Mouse (Mus musculus) heart, postnatal 10 days (tissue): ENCODE measurements at regions not wholly inside any gene's neighbourhood (a gene's known extent, or its start where the extent isn't known, plus 50 kb on each side); places are given as distances from the start of the nearest gene placed in this dataset.
A peak's percentile ranks its signal among the peaks of the same experiment; 100 is the strongest.

Experiments used
- DNase-seq, 2 experiments: peaks; one replicate each; pipeline ENCODE4 v3.0.0; 2021
- intact Hi-C: fragments of 180-260 bp; cut with DNase I; formaldehyde crosslinking; loops from one replicate; pipeline ENCODE4 v1.15.1; 2025

DNA sequence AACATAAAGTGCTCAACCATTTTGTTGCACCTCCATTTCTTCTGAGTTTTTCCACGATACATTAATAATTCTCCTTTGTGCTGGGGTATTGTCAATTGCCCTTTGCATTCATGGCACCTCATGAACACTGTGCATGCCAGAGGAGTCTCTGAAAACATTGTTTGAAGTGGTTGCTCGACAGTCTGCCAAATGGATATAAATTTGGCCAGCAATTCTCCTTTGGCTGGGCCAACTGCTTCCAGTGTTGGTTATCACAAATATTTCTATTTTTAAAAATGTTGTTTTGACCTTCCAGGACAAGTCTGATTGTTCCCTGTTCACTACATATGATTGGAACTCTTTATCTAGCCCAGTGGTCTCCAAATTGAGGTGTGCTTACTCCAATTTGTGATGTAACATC lies 184.1 kb upstream of the 9630041A04Rik start:
- intact Hi-C loops: no loop called here
- DNase-seq: peak; percentile 61 to 67

DNA sequence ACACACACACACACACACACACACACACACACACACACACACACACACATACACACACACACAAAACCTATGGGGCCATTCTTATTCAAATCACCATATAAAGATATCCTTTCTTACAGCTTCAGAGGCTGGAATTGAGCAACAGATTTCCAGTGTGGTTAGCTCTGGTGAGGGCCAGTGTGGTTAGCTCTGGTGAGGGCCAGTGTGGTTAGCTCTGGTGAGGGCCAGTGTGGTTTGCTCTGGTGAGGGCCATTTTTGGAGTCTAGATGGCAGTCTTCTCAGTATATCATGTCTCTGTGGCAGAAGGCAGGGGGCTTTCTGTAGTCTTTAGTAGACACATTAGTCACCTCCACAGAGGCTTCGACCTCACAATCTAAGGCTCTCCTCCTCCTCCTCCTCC lies 191.5 kb upstream of the 9630041A04Rik start:
- DNase-seq: no peak
- intact Hi-C loops: no loop called here

DNA sequence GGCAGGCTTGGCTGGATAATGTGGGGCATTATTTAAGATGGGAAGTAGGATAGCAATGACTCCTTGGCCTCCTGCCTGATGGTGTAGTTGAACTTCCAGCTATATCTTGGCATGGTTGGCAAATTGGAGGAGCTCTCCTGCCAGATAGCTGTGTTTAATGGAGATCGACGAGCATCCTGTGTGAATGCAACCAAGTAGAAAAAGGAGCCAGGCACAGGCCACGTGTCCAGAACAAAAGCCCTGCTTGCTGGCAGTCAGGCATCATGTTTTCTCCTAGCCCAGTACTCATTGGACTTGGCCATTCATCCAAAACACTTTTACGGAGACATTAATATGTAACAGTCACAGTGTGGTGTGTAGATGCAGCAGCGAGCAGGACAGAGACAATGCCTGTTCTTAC lies 211.8 kb upstream of the 9630041A04Rik start:
- DNase-seq: no peak
- intact Hi-C loops: no loop called here

DNA sequence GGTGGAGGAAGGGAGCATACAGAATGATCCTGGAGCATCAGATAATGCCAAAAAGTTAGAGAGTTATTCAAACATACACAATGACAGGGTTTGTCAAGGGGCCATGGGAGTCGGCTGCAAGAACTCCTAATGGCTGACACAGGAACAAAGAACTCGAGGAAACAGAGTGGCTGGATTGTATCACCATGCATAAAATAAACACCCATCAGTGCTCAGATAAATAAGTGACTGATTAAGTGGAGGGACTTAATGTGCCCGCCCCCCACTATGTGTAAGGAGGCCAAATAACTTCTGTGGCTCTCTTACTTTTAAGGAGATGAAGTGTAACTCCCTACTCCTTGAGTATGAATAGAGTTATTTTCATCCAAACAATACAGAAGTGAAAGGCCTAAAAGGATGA lies 220.1 kb upstream of the 9630041A04Rik start:
- intact Hi-C loops: no loop called here
- DNase-seq: no peak

DNA sequence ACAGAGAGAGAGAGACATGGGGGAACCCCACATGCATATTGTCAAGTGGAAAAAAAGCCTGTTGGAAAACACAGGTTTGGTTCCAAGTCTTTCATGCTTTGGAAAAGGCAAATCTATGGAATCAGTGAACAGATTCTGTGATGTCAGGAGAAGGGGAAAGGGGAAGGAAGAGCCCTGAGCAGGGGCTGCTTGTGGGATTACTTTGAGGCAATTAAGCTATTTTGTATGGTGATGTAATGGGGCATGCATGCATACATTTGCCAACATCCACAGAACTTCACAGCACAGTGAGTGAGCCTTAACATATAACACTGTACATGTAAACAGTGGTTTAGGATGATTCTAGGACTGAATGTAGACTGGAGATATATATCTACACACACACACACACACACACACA lies 221.0 kb upstream of the 9630041A04Rik start:
- intact Hi-C loops: no loop called here
- no peak for DNase-seq

DNA sequence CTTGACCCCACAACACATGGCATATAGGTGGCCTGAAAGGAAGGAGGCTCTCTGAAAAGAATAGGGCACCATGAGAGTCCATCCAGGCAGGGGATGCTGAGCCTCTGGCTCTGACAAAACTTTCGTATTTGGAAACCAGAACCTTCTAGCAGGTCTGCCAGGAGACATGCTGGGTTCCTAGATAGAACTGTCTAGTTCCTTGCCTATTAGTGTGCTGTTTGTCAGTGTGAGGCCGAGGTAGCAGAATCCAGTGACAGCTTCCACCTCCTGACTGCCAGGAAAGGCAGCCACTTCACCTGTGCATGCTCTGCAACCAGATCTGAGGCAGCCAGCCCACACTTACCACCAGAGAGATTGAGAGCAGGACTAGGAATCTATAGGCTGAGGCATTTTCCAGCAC lies 245.4 kb upstream of the 9630041A04Rik start:
- intact Hi-C loops: no loop called here
- DNase-seq: no peak

DNA sequence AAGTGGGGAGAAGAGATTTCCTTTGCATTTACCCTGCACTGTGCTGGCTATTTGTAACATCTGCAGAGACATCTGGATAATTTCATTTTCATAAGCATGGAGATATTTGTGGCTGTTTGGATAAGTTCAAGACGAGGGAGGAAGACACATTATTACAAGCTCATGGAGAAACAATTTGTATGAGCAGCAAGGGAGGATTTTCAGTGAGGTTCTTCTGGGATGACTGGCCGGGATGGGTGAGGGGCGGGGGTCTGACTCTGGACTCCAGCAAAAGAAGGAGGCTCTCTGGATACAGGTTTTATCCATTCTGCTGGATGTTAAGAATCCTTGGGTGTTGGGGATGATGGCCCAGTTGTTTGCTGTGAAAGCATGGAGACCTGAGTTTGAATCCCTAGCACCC lies 246.5 kb upstream of the 9630041A04Rik start:
- intact Hi-C loops: no loop called here
- DNase-seq: no peak

DNA sequence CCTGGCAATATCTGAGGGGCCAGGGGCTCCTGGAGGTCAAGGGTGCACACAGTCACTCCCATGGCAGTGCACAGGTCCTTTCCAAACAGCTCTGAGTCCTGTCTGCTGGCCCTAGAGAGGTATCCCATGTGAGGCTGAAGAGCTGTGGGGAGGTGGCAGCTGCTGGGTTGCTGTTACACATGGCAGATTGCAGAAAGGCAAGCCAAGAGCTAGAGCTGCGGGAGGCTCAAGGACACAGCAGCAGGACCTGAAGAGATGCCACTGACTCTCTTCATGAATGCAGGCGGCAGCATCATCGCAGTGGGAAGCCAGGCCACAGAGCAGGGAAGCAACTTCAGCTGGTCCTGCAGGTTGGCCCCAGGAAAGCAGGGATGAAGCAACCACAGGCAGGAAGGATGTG lies 247.7 kb upstream of the 9630041A04Rik start:
- intact Hi-C loops: no loop called here

DNA sequence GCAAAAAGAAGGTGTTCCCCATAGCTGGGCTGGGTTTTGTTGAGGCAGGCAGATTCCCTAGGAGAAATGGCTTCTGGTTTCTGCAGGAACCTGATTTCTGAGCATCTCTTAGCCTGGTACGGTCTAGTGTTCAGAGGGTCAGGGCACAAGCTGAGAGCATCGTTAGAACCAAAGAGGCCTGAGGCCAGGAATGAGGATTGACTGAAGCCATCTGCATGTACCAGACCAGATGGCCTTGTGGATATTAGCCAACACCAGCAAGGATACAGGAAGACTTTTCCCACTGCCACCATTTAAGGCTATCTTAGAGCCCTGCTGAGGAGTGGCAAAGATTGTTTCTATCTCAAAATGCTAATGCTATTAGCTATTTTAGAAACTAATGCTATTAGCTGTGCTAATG lies 248.2 kb upstream of the 9630041A04Rik start:
- intact Hi-C loops: no loop called here
- DNase-seq: peak; percentile 60 to 62

More for the DNA sequence above, 247.7 kb upstream of the 9630041A04Rik start:
- peak in 1 of 2 experiments; percentile 14 for DNase-seq

DNA sequence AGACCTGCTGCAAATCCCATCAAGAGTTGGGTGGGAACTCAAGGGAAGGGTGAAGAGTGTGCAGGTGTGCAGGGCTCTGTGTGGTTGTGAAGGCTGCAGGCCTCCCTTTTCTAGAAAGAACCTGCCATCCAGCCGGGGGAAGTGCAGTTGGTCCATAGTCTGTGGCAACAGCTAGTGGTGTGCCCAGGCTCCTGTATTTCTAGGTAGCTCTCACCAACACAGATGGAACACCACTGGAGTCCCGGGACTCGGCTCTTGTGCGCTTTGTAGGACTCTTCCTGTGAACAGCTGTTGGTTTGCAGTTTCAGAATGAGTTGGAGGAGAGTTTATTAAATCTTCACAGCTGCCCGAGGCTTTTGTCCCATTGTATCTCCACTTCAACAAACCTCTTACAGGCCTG lies 248.7 kb upstream of the 9630041A04Rik start:
- peak in 1 of 2 experiments; percentile 14 for DNase-seq
- intact Hi-C loops: no loop called here

DNA sequence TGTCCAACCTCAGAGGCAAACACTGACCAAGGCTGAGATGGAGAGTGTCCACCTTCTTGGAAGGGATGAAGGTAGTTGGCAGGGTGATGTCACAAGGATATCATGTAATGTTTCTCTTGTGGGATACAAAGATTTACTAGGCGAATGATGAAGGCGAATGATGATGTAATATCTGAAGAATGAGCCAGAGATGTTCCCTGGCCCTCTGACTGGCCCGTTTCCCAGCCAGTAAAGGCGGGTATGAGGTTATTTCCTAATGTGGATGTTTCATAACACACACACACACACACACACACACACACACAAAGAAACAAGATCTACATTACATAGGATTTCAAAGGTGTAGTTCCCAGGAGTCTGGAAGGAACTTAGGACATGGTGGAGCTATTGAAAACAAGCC lies 249.1 kb upstream of the 9630041A04Rik start:
- intact Hi-C loops: no loop called here
- peak; percentile 25 to 31 for DNase-seq

DNA sequence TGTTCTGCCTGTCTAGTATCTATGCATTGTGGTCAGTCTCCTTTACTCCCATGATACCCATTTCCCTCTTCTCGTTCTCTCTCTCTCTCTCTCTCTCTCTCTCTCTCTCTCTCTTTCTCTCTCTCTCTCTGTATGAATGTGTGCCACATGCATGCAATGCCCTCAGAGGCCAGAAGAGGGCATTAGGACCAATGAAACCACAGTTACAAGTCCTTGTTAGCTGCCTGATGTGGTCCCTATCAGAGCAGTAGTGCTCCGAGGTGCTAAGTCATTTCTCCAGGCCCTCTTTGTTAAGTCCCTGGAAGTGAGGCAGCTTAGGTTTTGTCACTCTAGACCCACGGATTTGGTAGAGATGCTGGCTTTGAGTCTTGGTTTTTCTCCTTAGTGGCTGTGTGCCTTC lies 250.2 kb upstream of the 9630041A04Rik start:
- intact Hi-C loops: no loop called here
- DNase-seq: no peak

DNA sequence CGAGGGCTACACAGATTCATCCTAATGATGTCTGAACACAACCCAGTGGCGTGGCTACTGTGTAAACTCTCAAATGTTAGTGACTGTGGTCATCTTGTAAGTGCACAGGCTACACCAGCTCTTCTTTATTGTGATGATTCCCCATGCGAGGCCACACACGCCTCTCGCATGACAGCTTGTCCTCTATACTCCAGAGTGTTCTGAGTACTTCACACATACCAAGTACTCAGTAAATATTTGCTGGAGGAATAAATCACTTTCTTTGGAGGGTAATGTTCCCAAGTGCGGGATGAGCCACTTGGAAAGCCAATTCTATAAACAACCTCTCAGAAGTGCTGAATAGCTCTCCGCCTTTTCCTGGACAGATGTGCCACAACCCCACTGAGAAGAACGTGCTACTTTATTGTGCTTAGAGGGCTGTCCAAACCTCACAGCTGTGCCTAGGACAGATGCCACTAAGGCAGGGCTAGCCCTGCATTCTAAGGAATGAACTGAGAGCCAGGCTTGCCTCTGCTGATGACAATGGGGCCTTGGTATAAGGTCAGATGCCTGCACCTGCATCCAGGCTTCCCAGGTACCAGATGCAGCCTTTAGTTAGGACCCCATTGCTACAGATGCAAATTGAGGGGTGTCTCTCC lies 250.7 kb upstream of the 9630041A04Rik start:
- intact Hi-C loops: no loop called here
- DNase-seq: no peak

DNA sequence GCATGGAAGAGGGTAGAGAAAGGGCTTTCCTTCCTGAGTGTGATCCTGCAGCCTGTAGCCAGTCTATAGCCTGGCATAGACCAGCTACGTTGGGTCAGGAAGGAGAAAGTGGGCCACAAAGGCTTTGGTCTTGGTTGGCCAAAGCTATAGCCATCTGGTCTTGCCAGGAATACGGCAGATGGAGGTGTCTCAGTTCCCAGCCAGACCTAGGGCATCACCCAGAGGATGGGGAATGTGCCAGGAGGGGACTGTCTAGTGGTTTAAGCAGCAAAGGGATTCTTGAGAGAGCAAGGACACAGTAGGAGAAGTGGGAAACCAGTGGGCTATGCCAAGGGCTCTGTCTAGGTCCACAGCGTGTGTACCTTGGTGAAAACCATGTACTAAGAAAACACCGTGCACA lies 251.3 kb upstream of the 9630041A04Rik start:
- no peak for DNase-seq
- intact Hi-C loops: no loop called here

DNA sequence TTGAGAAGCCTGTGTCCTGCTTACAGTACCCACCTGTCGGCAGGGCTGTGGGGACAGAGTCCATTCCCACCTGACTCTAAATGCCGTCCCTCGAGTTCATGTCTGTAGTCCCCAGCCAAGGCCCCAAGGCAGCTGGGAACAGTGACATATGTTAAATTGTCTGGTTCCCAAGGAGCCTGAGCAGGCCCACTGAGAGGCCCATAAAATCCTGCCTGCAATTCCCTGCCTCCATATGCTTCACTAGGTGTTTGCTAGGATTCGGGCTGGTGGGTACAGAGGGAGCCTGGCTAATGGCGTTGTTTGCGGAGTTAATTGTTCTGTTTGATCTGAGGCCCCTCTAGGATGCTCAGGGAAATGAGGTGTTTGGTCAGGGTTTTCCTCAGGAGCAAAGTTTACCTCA lies 258.8 kb upstream of the 9630041A04Rik start:
- intact Hi-C loops: no loop called here
- no peak for DNase-seq

DNA sequence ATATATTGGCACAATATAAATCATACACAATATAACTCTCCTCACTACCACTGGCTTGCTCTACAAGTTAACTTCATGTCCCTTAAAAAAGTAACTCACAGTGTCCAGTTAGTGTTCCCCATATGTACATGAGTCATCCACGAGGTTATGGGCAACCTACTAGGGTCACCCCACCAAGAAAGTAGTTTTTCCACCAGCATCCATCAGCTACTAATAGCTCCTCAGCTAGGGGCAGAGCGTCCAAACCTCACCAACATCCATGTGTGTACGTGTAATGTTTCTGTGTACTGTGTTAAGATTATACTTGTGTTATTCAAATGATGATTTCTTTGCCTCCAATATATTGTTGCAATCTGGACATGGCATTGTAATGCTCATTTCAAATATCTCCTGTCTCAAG lies 264.7 kb upstream of the 9630041A04Rik start:
- no peak for DNase-seq
- intact Hi-C loops: no loop called here

DNA sequence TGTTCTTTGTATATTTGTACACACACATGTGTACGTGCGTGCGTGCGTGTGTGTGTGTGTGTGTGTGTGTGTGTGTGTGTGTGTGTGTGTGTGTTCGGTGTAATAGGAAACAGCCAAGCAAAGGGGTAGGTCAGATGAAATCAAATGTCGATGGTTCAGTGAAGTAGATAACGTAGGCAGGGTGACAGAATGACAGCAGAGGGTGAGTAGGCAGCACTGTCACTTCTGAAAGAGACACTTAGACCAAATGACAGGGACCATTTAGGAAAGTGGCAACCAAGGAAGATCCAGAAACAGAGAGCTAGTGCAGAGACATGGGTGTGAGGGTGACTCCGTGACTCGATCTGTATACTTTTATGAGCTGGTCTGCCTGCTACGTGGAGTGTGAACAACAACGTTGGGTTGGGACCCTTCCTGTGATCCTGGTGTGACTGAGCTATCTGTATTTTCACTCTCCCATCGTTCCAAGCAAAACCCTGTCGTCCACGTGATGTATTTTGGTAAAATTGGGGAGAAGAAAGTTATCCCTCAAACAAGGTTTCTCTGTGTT lies 266.5 kb upstream of the 9630041A04Rik start:
- intact Hi-C loops: no loop called here

DNA sequence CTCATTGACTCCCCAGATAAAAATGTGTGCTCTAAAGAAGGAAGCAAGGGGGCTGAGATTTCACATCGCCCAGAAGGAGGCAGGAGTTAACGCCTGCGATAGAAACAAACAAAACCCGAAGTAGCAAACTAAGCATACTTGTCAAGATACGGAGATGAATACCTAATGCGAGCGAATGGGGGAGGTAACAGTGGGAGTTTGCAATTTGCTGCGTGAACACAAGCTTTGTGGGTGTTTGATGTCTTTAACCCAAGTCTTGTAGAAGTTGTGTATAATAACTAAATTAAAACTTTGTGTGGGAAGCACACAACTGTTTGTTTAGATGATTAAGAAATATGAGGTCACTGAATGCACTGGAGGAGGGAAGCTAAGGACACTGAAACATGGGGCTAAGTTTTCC lies 269.0 kb upstream of the 9630041A04Rik start:
- intact Hi-C loops: loop anchor here (5.0 kb wide), 1 partner anchor 145 kb away; no protein-coding TSS in a partner anchor
- no peak for DNase-seq

More for the DNA sequence above, 266.5 kb upstream of the 9630041A04Rik start:
- no peak for DNase-seq

DNA sequence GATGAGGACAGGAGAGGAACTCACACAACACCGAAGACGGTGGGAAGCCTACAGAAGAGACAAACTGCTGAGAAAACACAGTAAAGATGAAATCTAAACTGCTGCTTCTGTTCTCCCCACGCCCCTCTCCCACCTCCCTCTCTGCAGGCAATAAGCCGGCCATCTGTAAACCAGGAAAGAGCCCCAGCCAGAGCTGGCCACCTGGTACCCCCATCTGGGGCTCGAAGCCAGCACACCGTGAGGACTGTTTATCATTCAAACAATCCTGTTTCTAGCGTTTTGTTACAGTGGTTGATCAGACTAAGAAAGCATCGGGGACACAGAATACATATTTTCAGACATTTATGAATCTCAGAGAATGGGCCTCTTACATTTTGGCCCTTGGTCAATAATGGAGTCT lies 270.0 kb upstream of the 9630041A04Rik start:
- no peak for DNase-seq
- intact Hi-C loops: loop anchor here (5.0 kb wide), 1 partner anchor 144 kb away; no protein-coding TSS in a partner anchor

DNA sequence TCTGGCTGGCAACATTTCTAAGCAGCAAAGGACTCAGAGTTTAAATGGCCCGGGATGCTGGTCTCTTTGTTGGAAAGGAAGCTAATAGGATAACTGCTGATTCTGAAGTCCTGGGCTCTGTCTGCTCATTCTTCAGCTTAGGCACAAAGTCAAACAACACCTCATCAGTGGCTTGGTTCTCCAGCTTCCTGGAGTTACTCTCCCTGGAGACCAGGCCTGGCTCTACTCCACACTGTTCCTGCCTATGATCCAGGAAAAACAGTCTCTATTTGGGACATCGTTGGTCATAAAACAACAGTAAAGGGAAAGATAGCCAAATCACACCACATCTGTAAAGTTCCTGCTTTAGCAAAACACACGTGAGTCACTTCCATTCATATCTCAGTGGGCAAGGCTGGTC lies 271.3 kb upstream of the 9630041A04Rik start:
- intact Hi-C loops: loop anchor here (5.0 kb wide), 1 partner anchor 143 kb away; no protein-coding TSS in a partner anchor
- peak; percentile 88 to 89 for DNase-seq

DNA sequence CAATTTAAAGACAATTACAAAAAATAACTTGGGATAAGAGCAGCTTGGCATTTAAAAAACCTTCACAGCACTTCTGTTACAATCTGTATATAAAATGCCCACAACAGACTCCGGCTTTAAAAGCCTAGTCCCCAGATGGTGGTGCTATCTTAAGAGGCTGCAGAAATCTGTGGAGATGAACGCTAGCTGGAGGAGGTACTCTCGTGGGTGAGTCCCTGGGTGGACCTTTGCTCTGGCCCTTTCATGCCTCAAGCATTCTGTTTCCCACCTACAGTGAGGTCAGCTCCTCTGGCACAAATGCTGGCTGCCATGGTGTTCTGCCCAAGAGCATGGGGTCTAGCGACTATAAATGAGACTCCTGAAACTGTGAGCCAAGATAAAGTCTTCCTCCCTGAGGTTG lies 280.6 kb upstream of the 9630041A04Rik start:
- DNase-seq: no peak
- intact Hi-C loops: no loop called here

DNA sequence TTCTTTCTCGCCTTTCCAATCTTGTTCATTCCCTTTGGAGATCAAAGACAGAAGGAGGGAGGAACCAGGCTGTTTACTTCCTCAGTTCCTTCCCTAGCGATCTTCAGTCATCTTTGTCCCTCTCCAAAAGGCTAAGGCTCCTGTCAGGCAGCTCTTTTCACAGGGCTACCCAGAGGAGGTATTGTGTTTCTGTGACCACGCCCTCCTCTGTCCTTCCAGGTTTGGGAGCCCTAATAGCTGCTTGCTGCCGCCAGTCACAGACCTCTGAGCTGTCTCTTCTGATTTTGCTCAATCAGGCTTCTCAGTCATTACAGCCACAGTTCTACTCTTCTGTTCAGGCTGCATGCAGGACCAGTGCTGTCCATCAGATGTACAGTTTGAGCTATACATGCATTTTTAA lies 290.9 kb upstream of the 9630041A04Rik start:
- intact Hi-C loops: no loop called here
- DNase-seq: no peak

DNA sequence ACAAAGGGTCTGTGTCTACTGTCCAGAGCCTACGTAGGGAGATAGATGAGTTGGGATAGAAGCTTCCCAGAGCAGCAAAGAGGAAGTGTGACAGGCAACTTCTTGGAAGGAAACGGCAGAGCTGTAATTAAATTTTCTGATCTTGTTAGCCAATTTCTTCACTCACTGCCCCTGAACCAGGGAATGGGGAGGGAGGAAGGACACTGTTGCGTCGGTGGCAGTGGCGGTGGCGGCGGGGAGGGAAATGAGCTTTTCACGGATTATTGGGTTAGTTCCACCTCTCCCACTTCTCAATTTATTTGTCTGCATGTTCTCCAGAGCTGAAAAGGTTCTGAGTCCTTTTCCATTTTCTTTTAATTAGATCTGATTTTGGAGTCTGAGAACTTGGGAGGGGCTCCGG lies 298.4 kb upstream of the 9630041A04Rik start:
- intact Hi-C loops: no loop called here
- no peak for DNase-seq
